Mouse (Mus musculus) embryonic facial prominence, embryonic 14.5 days (tissue): ENCODE results near the gene Tchhl1. TPM values are rescaled to one million over a fixed set of nuclear protein-coding genes. Genes with fewer than 3 reads are reported as not detected.
"Not testable (repeated sequence)": the region's sequence is repeated elsewhere in the genome, so short reads cannot be mapped to it uniquely, and the experiment has no call there.

Experiments used
- ATAC-seq: fragments of 200-750 bp; cut with Nextera tagmentation; 2 replicates; pipeline ENCODE4 v1.8.0; 2017; ENCODE audit warnings: low read depth, moderate number of reproducible peaks, moderate TSS enrichment
- DNase-seq: peaks from one replicate; pipeline ENCODE4 v3.0.0-alpha.2; 2015; ENCODE audit warnings: low spot score
- H3K27ac ChIP-seq: fragments of 300-500 bp; sonication (generic); replicated peaks from 2 replicates; pipeline ENCODE4 v1.5.1; 2014; ENCODE audit warnings: low read depth, mild to moderate bottlenecking, low read length, moderate library complexity
- H3K27me3 ChIP-seq: fragments of 300-500 bp; sonication (generic); replicated peaks from 2 replicates; pipeline ENCODE4 v1.6.1; 2014; ENCODE audit warnings: low read length; ENCODE audit not compliant: control insufficient read depth, insufficient read depth
- H3K36me3 ChIP-seq: fragments of 300-500 bp; sonication (generic); 2 replicates; pipeline ENCODE4 v1.6.1; 2014; ENCODE audit warnings: low read length, mixed read lengths; ENCODE audit not compliant: control insufficient read depth, insufficient read depth
- H3K4me1 ChIP-seq: fragments of 300-500 bp; sonication (generic); 2 replicates; pipeline ENCODE4 v1.6.1; 2014; ENCODE audit warnings: antibody characterized with exemption, low read length; ENCODE audit not compliant: control insufficient read depth, insufficient read depth
- H3K4me2 ChIP-seq: fragments of 300-500 bp; sonication (generic); 2 replicates; pipeline ENCODE4 v1.6.1; 2014; ENCODE audit warnings: low read depth, mild to moderate bottlenecking, low read length, moderate library complexity, mixed read lengths
- H3K4me3 ChIP-seq: fragments of 300-500 bp; sonication (generic); 2 replicates; pipeline ENCODE4 v1.5.1; 2014; ENCODE audit warnings: low read depth, mild to moderate bottlenecking, low read length
- H3K9ac ChIP-seq: fragments of 300-500 bp; sonication (generic); 2 replicates; pipeline ENCODE4 v1.6.1; 2014; ENCODE audit warnings: low read depth, mild to moderate bottlenecking, low read length, moderate library complexity, mixed read lengths
- H3K9me3 ChIP-seq: fragments of 300-500 bp; sonication (generic); 2 replicates; pipeline ENCODE4 v1.6.1; 2016; ENCODE audit warnings: low read length; ENCODE audit not compliant: control insufficient read depth
- WGBS: fragments of 180-500 bp; shearing (Covaris S2); extraction: QIAGEN DNeasy Blood & Tissue Kit; methylation state at CpG from one replicate; pipeline ENCODE4 v1.1.7; 2014; 5-methylcytosine and 5-hydroxymethylcytosine counted together
- polyA plus RNA-seq: library from polyadenylated mRNA; unstranded; fragments of >200 nt; fragmentation: Nextera tagmentation; extraction: Ambion mirVana; gene quantifications from 2 replicates; pipeline ENCODE4 v1.2.1, GENCODE M21; 2014

Tchhl1 gene
- 0.18 TPM in 1 of 2 replicates, not detected in the other for polyA plus RNA-seq

GRCm38 (mm10) chr3:93468561-93468960, at the start of gene Tchhl1:
Gene Tchhl1, plus strand, starts transcription at chr3:93468754.
- Histone ChIP-seq H3K9me3 (no peaks in the 10 kb centered on the region), H3K4me3 (no peak within 1 kb of the TSS), H3K27ac (no peak within 1 kb of the TSS), H3K36me3 (no peaks in the 10 kb centered on the region), H3K4me1 (no peaks in the 10 kb centered on the region), H3K4me2 (no peak within 1 kb of the TSS), H3K27me3 (no peaks in the 10 kb centered on the region), H3K9ac (no peak within 1 kb of the TSS)
- DNase-seq: no peak
- 65% methylated on average over 5 of the region's 5 CpGs for WGBS
- no peak for ATAC-seq

DNA sequence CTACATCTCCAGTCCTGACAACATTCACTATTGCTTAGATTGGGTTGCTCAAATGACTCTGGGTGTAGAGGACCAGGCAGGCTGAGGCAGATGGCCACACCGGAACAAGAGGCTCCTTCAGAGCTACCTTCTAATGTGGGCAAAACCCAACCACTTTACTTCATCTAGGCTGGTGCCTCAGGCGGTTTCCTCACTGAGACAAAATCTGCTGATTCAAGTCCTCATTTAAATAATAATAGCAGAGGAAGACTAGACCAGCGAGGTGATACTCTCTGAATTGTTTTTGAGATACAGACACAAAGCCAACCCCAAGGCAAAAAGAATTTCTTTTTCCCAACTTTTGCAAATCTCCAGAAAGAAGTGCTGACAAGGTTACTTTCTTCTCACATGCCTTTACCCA, 36.9 kb upstream of the Tchhl1 start:
- H3K9ac ChIP-seq: no peak overlapping the region
- no peak overlapping the region for H3K4me3 ChIP-seq
- no peaks in the 10 kb centered on the region for H3K9me3 ChIP-seq
- H3K36me3 ChIP-seq: no peaks in the 10 kb centered on the region
- H3K27me3 ChIP-seq: no peaks in the 10 kb centered on the region
- no peak overlapping the region for H3K4me2 ChIP-seq
- DNase-seq (no peak), ATAC-seq (no peak)
- H3K27ac ChIP-seq: no peak overlapping the region
- no peaks in the 10 kb centered on the region for H3K4me1 ChIP-seq
- 25% methylated on average over 3 of the region's 3 CpGs for WGBS

DNA sequence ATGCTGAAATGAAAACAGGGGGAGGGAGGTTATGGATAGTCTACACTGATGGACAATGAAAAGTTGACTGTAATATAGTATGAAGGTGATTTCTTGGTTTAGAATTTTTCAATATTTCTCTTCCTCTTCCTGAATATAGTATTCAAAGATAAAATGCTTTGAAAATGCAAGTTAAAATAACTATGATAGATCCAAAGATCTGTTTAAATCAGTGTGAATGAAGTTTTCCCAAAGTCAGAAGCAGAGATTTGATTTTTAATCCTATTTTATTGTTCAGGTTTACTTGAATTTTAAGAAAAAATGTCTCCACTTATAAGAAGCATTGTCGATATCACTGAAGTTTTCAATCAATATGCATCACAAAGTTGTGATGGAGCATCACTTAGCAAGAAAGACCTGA, 26.5 kb upstream of the Tchhl1 start, which contains the start of gene Tchh:
TSS of gene Tchh (plus strand) at position 301 of the 400 bp plus-strand sequence.
- Histone ChIP-seq H3K4me2 (peak within 1 kb of the TSS; percentile 94), H3K4me1 (no peaks in the 10 kb centered on the region), H3K27me3 (peaks cover 46% of the 10 kb centered on the region), H3K4me3 (peak within 1 kb of the TSS; percentile 60), H3K36me3 (no peaks in the 10 kb centered on the region), H3K27ac (no peak within 1 kb of the TSS), H3K9me3 (no peaks in the 10 kb centered on the region), H3K9ac (no peak within 1 kb of the TSS)
- no peak for DNase-seq
- no peak for ATAC-seq
- 92% methylated on average over 1 of the region's 1 CpGs for WGBS

DNA sequence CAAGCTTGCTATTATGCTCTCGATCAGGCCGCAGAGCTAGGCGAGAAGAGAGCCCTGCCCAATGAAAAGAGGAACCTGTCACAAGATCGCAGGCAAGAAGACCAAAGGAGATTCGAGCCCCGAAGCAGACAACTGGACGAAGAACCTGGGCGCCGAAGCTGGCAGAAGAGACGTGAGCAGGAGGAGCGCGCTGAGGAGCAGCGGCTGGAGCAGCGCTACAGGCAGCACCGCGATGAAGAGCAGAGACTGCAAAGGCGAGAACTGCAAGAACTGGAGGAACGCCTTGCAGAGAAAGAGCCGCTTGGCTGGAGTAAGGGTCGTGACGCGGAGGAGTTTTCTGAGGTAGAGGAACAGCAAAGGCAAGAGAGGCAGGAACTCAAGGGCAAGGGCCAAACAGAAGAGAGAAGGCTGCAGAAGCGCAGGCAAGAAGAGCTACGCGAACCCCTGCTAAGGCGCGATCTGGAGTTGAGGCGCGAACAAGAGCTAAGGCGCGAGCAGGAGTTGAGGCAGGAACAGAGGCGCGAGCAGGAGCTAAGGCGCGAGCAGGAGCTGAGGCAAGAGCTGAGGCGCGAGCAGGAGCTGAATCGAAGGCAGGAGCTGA, 25.0 kb upstream of the Tchhl1 start:
- H3K36me3 ChIP-seq: no peaks in the 10 kb centered on the region
- no peaks in the 10 kb centered on the region for H3K9me3 ChIP-seq
- peaks cover 4% of the 10 kb centered on the region; the same call in 1 of the 2 replicates for H3K4me1 ChIP-seq
- ATAC-seq (no peak), DNase-seq (peak; percentile 52)
- no peak overlapping the region for H3K27ac ChIP-seq
- 0 out of 2 replicates have a peak overlapping the region, but pooled peaks have one; percentile 51 for H3K9ac ChIP-seq
- peak overlapping the region; percentile 60 for H3K4me3 ChIP-seq
- under 1% methylated on average over 38 of the region's 38 CpGs for WGBS
- H3K4me2 ChIP-seq: peak overlapping the region; percentile 94
- peaks cover 59% of the 10 kb centered on the region for H3K27me3 ChIP-seq

DNA sequence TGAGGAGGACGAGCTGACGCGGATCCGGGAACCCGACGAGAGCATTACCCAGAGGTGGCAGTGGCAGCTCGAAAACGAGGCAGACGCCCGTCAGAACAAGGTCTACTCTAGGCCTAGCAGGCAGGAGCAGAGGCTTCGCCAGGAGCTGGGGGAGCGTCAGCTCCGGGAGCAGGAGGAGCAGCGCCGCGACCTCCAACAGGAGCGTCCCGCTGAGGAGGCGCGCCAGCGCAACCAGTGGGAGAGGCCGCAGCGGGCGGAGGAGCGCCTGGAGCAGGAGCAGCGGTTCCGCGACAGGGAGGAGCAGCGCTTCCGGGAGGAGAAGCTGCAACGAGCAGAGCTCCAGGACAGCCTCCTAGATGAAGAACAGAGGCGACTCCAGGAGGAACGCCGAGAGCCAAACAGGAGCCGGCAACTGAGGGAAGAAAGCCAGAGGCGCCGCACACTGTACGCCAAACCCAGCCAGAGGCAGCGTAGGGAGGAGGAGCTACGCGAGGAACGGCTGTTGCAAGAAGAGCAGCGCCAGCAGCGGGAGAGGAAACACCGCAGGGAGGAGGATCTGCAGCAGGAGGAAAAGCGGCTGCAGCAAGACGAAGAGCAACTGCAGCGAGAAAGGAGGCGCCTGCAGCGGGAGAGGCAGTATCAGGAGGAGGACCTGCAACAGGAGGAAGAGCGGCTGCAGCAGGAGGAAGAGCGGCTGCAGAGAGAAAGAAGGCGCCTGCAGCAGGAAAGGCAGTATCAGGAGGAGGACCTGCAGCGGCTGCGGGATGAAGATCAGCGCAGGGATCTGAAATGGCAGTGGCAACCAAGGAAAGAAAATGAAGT, 24.0 kb upstream of the Tchhl1 start:
- WGBS: under 1% methylated on average over 52 of the region's 56 CpGs
- Histone ChIP-seq H3K4me2 (peak overlapping the region; percentile 94), H3K27ac (peak overlapping the region; percentile 10; the same call in 1 of the 2 replicates), H3K9me3 (no peaks in the 10 kb centered on the region), H3K4me1 (peaks cover 4% of the 10 kb centered on the region; the same call in 1 of the 2 replicates), H3K27me3 (peaks cover 61% of the 10 kb centered on the region), H3K9ac (peak overlapping the region; percentile 51), H3K4me3 (peak overlapping the region; percentile 60), H3K36me3 (no peaks in the 10 kb centered on the region)
- ATAC-seq: peak; percentile 89
- DNase-seq: peak; percentile 93

GRCm38 (mm10) chr3:93445165-93445705, 23.3 kb upstream of the Tchhl1 start:
- peak; percentile 71 for DNase-seq
- no peak overlapping the region for H3K27ac ChIP-seq
- ATAC-seq: no peak

DNA sequence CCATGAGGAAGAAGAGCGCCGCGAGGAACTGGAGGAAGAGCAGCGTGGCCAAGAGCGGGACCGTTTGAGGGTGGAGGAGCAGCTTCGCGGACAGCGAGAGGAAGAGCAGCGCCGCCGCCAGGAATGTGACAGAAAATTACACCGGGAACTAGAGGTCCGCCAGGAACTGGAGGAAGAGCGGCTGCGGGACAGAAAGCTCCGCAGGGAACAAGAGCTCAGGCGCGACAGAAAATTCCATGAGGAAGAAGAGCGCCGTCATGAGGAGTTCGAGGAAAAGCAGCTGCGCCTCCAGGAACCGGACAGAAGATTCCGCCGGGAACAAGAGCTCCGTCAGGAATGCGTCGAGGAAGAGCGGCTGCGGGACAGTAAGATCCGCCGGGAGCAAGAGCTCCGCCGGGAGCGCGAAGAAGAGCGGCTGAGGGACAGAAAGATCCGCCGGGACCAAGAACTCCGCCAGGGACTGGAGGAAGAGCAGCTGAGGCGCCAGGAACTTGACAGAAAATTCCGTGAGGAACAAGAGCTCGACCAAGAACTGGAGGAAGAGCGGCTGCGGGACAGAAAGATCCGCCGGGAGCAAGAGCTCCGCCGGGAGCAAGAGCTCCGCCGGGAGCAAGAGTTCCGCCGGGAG, 22.3 kb upstream of the Tchhl1 start:
- no peak overlapping the region for H3K27ac ChIP-seq
- peak overlapping the region; percentile 94 for H3K4me2 ChIP-seq
- peak; percentile 64 for DNase-seq
- no peaks in the 10 kb centered on the region for H3K36me3 ChIP-seq
- H3K4me1 ChIP-seq: peaks cover 4% of the 10 kb centered on the region; the same call in 1 of the 2 replicates
- WGBS: under 1% methylated on average over 54 of the region's 54 CpGs
- H3K27me3 ChIP-seq: peaks cover 54% of the 10 kb centered on the region
- peak overlapping the region; percentile 60 for H3K4me3 ChIP-seq
- peak overlapping the region; percentile 45; the same call in 1 of the 2 replicates for H3K9ac ChIP-seq
- ATAC-seq: no peak
- no peaks in the 10 kb centered on the region for H3K9me3 ChIP-seq

More at GRCm38 (mm10) chr3:93445165-93445705, 23.3 kb upstream of the Tchhl1 start:
- WGBS: under 1% methylated on average over 36 of the region's 36 CpGs
- Histone ChIP-seq H3K9me3 (no peaks in the 10 kb centered on the region), H3K4me1 (peaks cover 4% of the 10 kb centered on the region; the same call in 1 of the 2 replicates), H3K4me3 (peak overlapping the region; percentile 60), H3K9ac (peak overlapping the region; percentile 51; the same call in 1 of the 2 replicates), H3K27me3 (peaks cover 61% of the 10 kb centered on the region), H3K36me3 (no peaks in the 10 kb centered on the region), H3K4me2 (peak overlapping the region; percentile 94)

GRCm38 (mm10) chr3:93446756-93447137, 21.8 kb upstream of the Tchhl1 start:
- H3K4me3 ChIP-seq: peak overlapping the region; percentile 60
- H3K27ac ChIP-seq, H3K4me1 ChIP-seq, H3K36me3 ChIP-seq, H3K9me3 ChIP-seq, ATAC-seq: not testable (repeated sequence)
- H3K27me3 ChIP-seq: peaks cover 56% of the 10 kb centered on the region
- peak overlapping the region; percentile 94 for H3K4me2 ChIP-seq
- H3K9ac ChIP-seq: peak overlapping the region; percentile 45
- 2% methylated on average over 32 of the region's 32 CpGs for whole genome bisulfite sequencing
- DNase-seq: peak; percentile 6
